Comparison of ENCODE assay signal across 14 mouse cellular contexts in the genomic region with DNA sequence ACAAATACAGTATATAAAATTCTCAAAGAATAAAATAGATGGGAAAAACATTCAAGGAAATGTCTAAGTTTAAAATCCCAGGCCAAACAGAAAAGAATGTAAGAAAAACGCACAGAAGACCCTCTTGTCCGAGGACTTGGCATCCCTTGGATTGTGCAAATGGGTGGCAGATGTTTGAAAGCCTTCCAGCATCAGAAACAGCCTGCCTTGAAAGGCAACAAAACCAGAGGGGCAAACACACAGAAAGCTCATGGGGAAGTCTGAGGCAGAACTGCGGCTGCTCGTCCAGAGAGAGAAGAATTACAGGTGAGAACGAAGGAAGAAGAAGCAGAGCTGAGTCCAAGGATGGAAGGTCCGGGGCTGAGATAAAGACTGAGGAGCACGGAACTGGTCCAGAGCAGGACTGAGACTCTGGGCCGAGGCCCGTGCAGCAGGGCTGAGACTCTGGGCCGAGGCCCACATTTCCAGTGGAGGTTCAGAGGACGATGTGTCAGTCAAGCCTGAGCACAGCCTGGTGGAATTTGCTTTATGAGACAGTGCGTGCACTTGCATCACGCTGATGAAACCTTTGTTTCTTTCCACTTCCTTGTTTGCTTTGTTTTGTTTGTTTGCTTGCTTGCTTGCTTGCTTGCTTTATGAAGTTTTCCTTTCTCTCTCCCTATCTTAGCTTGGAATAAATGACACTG.
DNase-seq lines count a peak whose midpoint lies in the region; ATAC-seq and TF ChIP-seq lines count a peak whose summit lies in the region.
"Had no signal": no experiment of that assay in that cellular context is flagged by ENCODE, and none has a peak within 500 bp of the region (broad histone marks: within the 10 kb centered on the region; RNA-seq: fewer than 3 reads in every experiment).

No protein-coding gene starts in this region.

- H3K36me3 ChIP-seq in hindbrain, embryonic 16.5 days (ENCODE audit: control insufficient read depth, insufficient read depth, low read length) = no peaks in the 10 kb centered on the region
- no peaks in the 10 kb centered on the region for H3K36me3 ChIP-seq in hindbrain, embryonic 10.5 days
- no peaks in the 10 kb centered on the region for H3K36me3 ChIP-seq in limb, embryonic 10.5 days
- H3K36me3 ChIP-seq: embryonic facial prominence, embryonic 12.5 days; intestine, embryonic 15.5 days had no signal

- TF ChIP-seq CTCF in gastrocnemius, adult 2 months (IDR thresholded peaks at IDR 0.05) = no peak

- DNase-seq in hindbrain, embryonic 10.5 days (ENCODE audit: low spot score) = no peak
- peak; percentile 46 to 50 for DNase-seq in right cerebral cortex, postnatal 10 days (ENCODE audit: low spot score in 2 of 2)
- DNase-seq in right cerebral cortex, postnatal 36 days (ENCODE audit: low spot score in 2 of 2) = no peak
- DNase-seq in limb, embryonic 10.5 days (ENCODE audit: low spot score) = no peak
- DNase-seq in gastrocnemius, adult 2 months = no peak
- DNase-seq in embryo, embryonic 11 days = no peak
- DNase-seq: adrenal gland, postnatal 25 days; cerebellum, adult 9-11 months; kidney, postnatal 25 days had no signal

- no peaks in the 10 kb centered on the region for H3K27me3 ChIP-seq in hindbrain, embryonic 16.5 days (replicated peaks; ENCODE audit: control insufficient read depth, insufficient read depth, low read length)
- no peaks in the 10 kb centered on the region for H3K27me3 ChIP-seq in hindbrain, embryonic 10.5 days (ENCODE audit: insufficient read depth, poor library complexity, severe bottlenecking)
- no peaks in the 10 kb centered on the region for H3K27me3 ChIP-seq in limb, embryonic 10.5 days (ENCODE audit: low read depth, poor library complexity, severe bottlenecking)
- H3K27me3 ChIP-seq: embryonic facial prominence, embryonic 12.5 days; intestine, embryonic 15.5 days had no signal

- H3K27ac ChIP-seq in hindbrain, embryonic 16.5 days (ENCODE audit: low read depth, low read length) = peak overlapping the region; percentile 37; the same call in 1 of the 2 replicates
- H3K27ac ChIP-seq in hindbrain, embryonic 10.5 days = no peak overlapping the region
- peak overlapping the region; percentile 65 for H3K27ac ChIP-seq in limb, embryonic 10.5 days
- no peak overlapping the region for H3K27ac ChIP-seq in gastrocnemius, adult 2 months
- H3K27ac ChIP-seq: embryonic facial prominence, embryonic 12.5 days; intestine, embryonic 15.5 days; left cerebral cortex, adult 2 months; liver, embryonic 14.5 days had no signal

- H3K9me3 ChIP-seq in hindbrain, embryonic 16.5 days (ENCODE audit: control insufficient read depth, low read length) = no peaks in the 10 kb centered on the region
- H3K9me3 ChIP-seq in hindbrain, embryonic 10.5 days = no peaks in the 10 kb centered on the region
- no peaks in the 10 kb centered on the region for H3K9me3 ChIP-seq in limb, embryonic 10.5 days (replicated peaks)
- H3K9me3 ChIP-seq: embryonic facial prominence, embryonic 12.5 days; intestine, embryonic 15.5 days had no signal

- peak; percentile 67; the same call in 1 of the 2 replicates for ATAC-seq in hindbrain, embryonic 16.5 days
- ATAC-seq: intestine, embryonic 15.5 days had no signal

- no peak overlapping the region for H3K9ac ChIP-seq in hindbrain, embryonic 16.5 days (ENCODE audit: low read depth, low read length)
- H3K9ac ChIP-seq: embryonic facial prominence, embryonic 12.5 days; intestine, embryonic 15.5 days; liver, embryonic 14.5 days had no signal

- no peak overlapping the region for H3K4me3 ChIP-seq in hindbrain, embryonic 16.5 days (ENCODE audit: low read length)
- H3K4me3 ChIP-seq in hindbrain, embryonic 10.5 days = no peak overlapping the region
- no peak overlapping the region for H3K4me3 ChIP-seq in limb, embryonic 10.5 days
- H3K4me3 ChIP-seq in gastrocnemius, adult 2 months = no peak overlapping the region
- H3K4me3 ChIP-seq: embryonic facial prominence, embryonic 12.5 days; intestine, embryonic 15.5 days; left cerebral cortex, adult 2 months had no signal

- intact Hi-C loops in gastrocnemius, adult 2 months (cut with DNase I) = no loop called here

- no peaks in the 10 kb centered on the region for H3K4me1 ChIP-seq in hindbrain, embryonic 16.5 days (ENCODE audit: control insufficient read depth, insufficient read depth, low read depth, low read length)
- H3K4me1 ChIP-seq in hindbrain, embryonic 10.5 days (replicated peaks) = peaks cover 11% of the 10 kb centered on the region
- H3K4me1 ChIP-seq in limb, embryonic 10.5 days = peaks cover 29% of the 10 kb centered on the region

- WGBS in hindbrain, embryonic 16.5 days = 74% methylated on average over 13 of the region's 13 CpGs
- 91% methylated on average over 13 of the region's 13 CpGs for WGBS in hindbrain, embryonic 10.5 days
- WGBS in limb, embryonic 10.5 days = 91% methylated on average over 13 of the region's 13 CpGs

- no peak overlapping the region for H3K4me2 ChIP-seq in hindbrain, embryonic 16.5 days (ENCODE audit: low read length)
- H3K4me2 ChIP-seq: embryonic facial prominence, embryonic 12.5 days; intestine, embryonic 15.5 days had no signal

Comparison
In these comparisons a context has a peak if more than half of its experiments do, and no peak if none do; other contexts are left out.
1. H3K27ac ChIP-seq: peak in hindbrain, embryonic 16.5 days (single experiment) and limb, embryonic 10.5 days (single experiment); none in hindbrain, embryonic 10.5 days (single experiment) and gastrocnemius, adult 2 months (single experiment).
2. DNase-seq: peak in right cerebral cortex, postnatal 10 days (2 of 2); none in hindbrain, embryonic 10.5 days (single experiment), right cerebral cortex, postnatal 36 days (0 of 2), limb, embryonic 10.5 days (single experiment), gastrocnemius, adult 2 months (single experiment) and embryo, embryonic 11 days (single experiment).